Mouse (Mus musculus) lung, postnatal 10 days (tissue): ENCODE measurements around the gene Arhgap10.

Source experiments
- DNase-seq: peaks from one replicate; pipeline ENCODE4 v3.0.0; 2021

The Arhgap10 gene

GRCm38 (mm10) chr8:77484266-77484665, 33.5 kb downstream of the Arhgap10 start:
- DNase-seq: no peak

- no peak for DNase-seq
Measured at GRCm38 (mm10) chr8:77483676-77484075, 34.1 kb downstream of the Arhgap10 start.

GRCm38 (mm10) chr8:77481791-77482190, 36.0 kb downstream of the Arhgap10 start:
- no peak for DNase-seq

- DNase-seq: no peak
Measured at GRCm38 (mm10) chr8:77479995-77480394, 37.8 kb downstream of the Arhgap10 start.

- peak; percentile 73 for DNase-seq
Measured at GRCm38 (mm10) chr8:77478913-77479273, 38.9 kb downstream of the Arhgap10 start.

- DNase-seq: no peak
Measured at GRCm38 (mm10) chr8:77478155-77478912, 39.4 kb downstream of the Arhgap10 start.

GRCm38 (mm10) chr8:77477684-77478083, 40.1 kb downstream of the Arhgap10 start:
- peak; percentile 61 for DNase-seq

GRCm38 (mm10) chr8:77474614-77475013, 43.1 kb downstream of the Arhgap10 start:
- no peak for DNase-seq

- DNase-seq: no peak
Measured at GRCm38 (mm10) chr8:77473773-77474172, 44.0 kb downstream of the Arhgap10 start.

GRCm38 (mm10) chr8:77473373-77473772, 44.4 kb downstream of the Arhgap10 start:
- peak; percentile 68 for DNase-seq

- no peak for DNase-seq
Measured at GRCm38 (mm10) chr8:77461392-77461791, 56.4 kb downstream of the Arhgap10 start.

- DNase-seq: no peak
Measured at GRCm38 (mm10) chr8:77460363-77460762, 57.4 kb downstream of the Arhgap10 start.

- DNase-seq: no peak
Measured at GRCm38 (mm10) chr8:77459696-77460095, 58.1 kb downstream of the Arhgap10 start.

GRCm38 (mm10) chr8:77458575-77458974, 59.2 kb downstream of the Arhgap10 start:
- no peak for DNase-seq

GRCm38 (mm10) chr8:77456263-77456662, 61.5 kb downstream of the Arhgap10 start:
- DNase-seq: no peak

GRCm38 (mm10) chr8:77453836-77454235, 63.9 kb downstream of the Arhgap10 start:
- no peak for DNase-seq

GRCm38 (mm10) chr8:77451466-77452382, 66.0 kb downstream of the Arhgap10 start:
- no peak for DNase-seq

- DNase-seq: no peak
Measured at GRCm38 (mm10) chr8:77451052-77451451, 66.7 kb downstream of the Arhgap10 start.

- DNase-seq: no peak
Measured at GRCm38 (mm10) chr8:77446294-77446693, 71.5 kb downstream of the Arhgap10 start.

- no peak for DNase-seq
Measured at GRCm38 (mm10) chr8:77445642-77446041, 72.1 kb downstream of the Arhgap10 start.

GRCm38 (mm10) chr8:77444166-77444870, 73.4 kb downstream of the Arhgap10 start:
- peak; percentile 81 for DNase-seq

- no peak for DNase-seq
Measured at GRCm38 (mm10) chr8:77442452-77442851, 75.3 kb downstream of the Arhgap10 start.

- no peak for DNase-seq
Measured at GRCm38 (mm10) chr8:77440913-77441312, 76.8 kb downstream of the Arhgap10 start.
